Mouse (Mus musculus) testis, adult 2 months (tissue): ENCODE data around the gene Tjp1.

Source experiments
- CTCF ChIP-seq: fragments of 200-500 bp; IDR thresholded peaks from 2 replicates; pipeline ENCODE4 v1.5.1; 2012; ENCODE audit warnings: low read depth, mild to moderate bottlenecking, inconsistent platforms, low read length, moderate library complexity; ENCODE audit not compliant: control insufficient read depth, insufficient read depth, insufficient replicate concordance
- POLR2A ChIP-seq: fragments of 200-500 bp; IDR thresholded peaks from 2 replicates; pipeline ENCODE4 v1.6.1; 2012; ENCODE audit warnings: low read depth, mild to moderate bottlenecking, inconsistent platforms, low read length, moderate library complexity; ENCODE audit not compliant: control insufficient read depth

- no peak for TF ChIP-seq CTCF
- TF ChIP-seq POLR2A = no peak
These were observed 38.4 kb downstream of the Tjp1 start for GRCm38 (mm10) chr7:65489195-65489594.
